Mouse (Mus musculus): ENCODE data around the gene Cdc42se2. TPM values are rescaled to one million over a fixed set of nuclear protein-coding genes. Genes with fewer than 3 reads are reported as not detected.

Gene Cdc42se2
- polyA plus RNA-seq, 1 experiment from 2014 or later, result 32.3 TPM

- peaks cover 9% of the 10 kb centered on the region; the same call in 1 of the 2 replicates for H3K36me3 ChIP-seq (ENCODE audit: control insufficient read depth, insufficient read depth, low read length)
- no peaks in the 10 kb centered on the region for H3K9me3 ChIP-seq (ENCODE audit: control insufficient read depth, low read length)
- 86% methylated on average over 6 of the region's 6 CpGs for WGBS
These were observed 65.4 kb downstream of the Cdc42se2 start for GRCm38 (mm10) chr11:54722057-54722456.

GRCm38 (mm10) chr11:54718601-54719000 lies 68.9 kb downstream of the Cdc42se2 start:
- Histone ChIP-seq H3K27ac (replicated peaks) (no peak overlapping the region), H3K36me3 (ENCODE audit: control insufficient read depth, insufficient read depth, low read length) (peaks cover 16% of the 10 kb centered on the region), H3K4me3 (ENCODE audit: low read depth, low read length) (no peak overlapping the region), H3K9me3 (ENCODE audit: control insufficient read depth, low read length) (no peaks in the 10 kb centered on the region), H3K9ac (ENCODE audit: low read length) (no peak overlapping the region), H3K27me3 (ENCODE audit: control insufficient read depth, insufficient read depth, low read length) (no peaks in the 10 kb centered on the region), H3K4me2 (replicated peaks; ENCODE audit: low read depth) (no peak overlapping the region), H3K4me1 (replicated peaks; ENCODE audit: control insufficient read depth, insufficient read depth) (no peaks in the 10 kb centered on the region)
- DNase-seq (ENCODE audit: low spot score) (no peak), ATAC-seq (ENCODE audit: low FRiP score, low TSS enrichment) (no peak)
- WGBS, result 89% methylated on average over 3 of the region's 3 CpGs
- no peak for TF ChIP-seq CTCF (IDR thresholded peaks at IDR 0.05; ENCODE audit: low read depth)
- TF ChIP-seq EP300 (optimal IDR thresholded peaks at IDR 0.05), result no peak

More at GRCm38 (mm10) chr11:54722057-54722456, 65.4 kb downstream of the Cdc42se2 start:
- ATAC-seq (ENCODE audit: low FRiP score, low TSS enrichment) (no peak), DNase-seq (ENCODE audit: low spot score) (no peak)
- H3K27me3 ChIP-seq (ENCODE audit: control insufficient read depth, insufficient read depth, low read length), result no peaks in the 10 kb centered on the region
- no peak overlapping the region for H3K9ac ChIP-seq (ENCODE audit: low read length)
- H3K4me1 ChIP-seq (replicated peaks; ENCODE audit: control insufficient read depth, insufficient read depth), result no peaks in the 10 kb centered on the region
- no peak for TF ChIP-seq CTCF (IDR thresholded peaks at IDR 0.05; ENCODE audit: low read depth)
- no peak for TF ChIP-seq EP300 (optimal IDR thresholded peaks at IDR 0.05)
- H3K4me2 ChIP-seq (replicated peaks; ENCODE audit: low read depth), result no peak overlapping the region
- no peak overlapping the region for H3K4me3 ChIP-seq (ENCODE audit: low read depth, low read length)
- no peak overlapping the region for H3K27ac ChIP-seq (replicated peaks)

- H3K4me1 ChIP-seq (replicated peaks; ENCODE audit: control insufficient read depth, insufficient read depth), result no peaks in the 10 kb centered on the region
- H3K9me3 ChIP-seq (ENCODE audit: control insufficient read depth, low read length), result no peaks in the 10 kb centered on the region
- H3K9ac ChIP-seq (ENCODE audit: low read length), result no peak overlapping the region
- 92% methylated on average over 3 of the region's 3 CpGs for WGBS
- no peak overlapping the region for H3K27ac ChIP-seq (replicated peaks)
- H3K4me2 ChIP-seq (replicated peaks; ENCODE audit: low read depth), result no peak overlapping the region
- H3K4me3 ChIP-seq (ENCODE audit: low read depth, low read length), result no peak overlapping the region
- peaks cover 16% of the 10 kb centered on the region for H3K36me3 ChIP-seq (ENCODE audit: control insufficient read depth, insufficient read depth, low read length)
- no peak for TF ChIP-seq EP300 (optimal IDR thresholded peaks at IDR 0.05)
- no peak for TF ChIP-seq CTCF (IDR thresholded peaks at IDR 0.05; ENCODE audit: low read depth)
- no peak for DNase-seq (ENCODE audit: low spot score)
- no peaks in the 10 kb centered on the region for H3K27me3 ChIP-seq (ENCODE audit: control insufficient read depth, insufficient read depth, low read length)
- no peak for ATAC-seq (ENCODE audit: low FRiP score, low TSS enrichment)
These were observed 69.6 kb downstream of the Cdc42se2 start for GRCm38 (mm10) chr11:54717893-54718292.

GRCm38 (mm10) chr11:54712849-54713248 lies 74.6 kb downstream of the Cdc42se2 start:
- H3K9ac ChIP-seq (ENCODE audit: low read length), result no peak overlapping the region
- no peaks in the 10 kb centered on the region for H3K4me1 ChIP-seq (replicated peaks; ENCODE audit: control insufficient read depth, insufficient read depth)
- no peaks in the 10 kb centered on the region for H3K27me3 ChIP-seq (ENCODE audit: control insufficient read depth, insufficient read depth, low read length)
- H3K36me3 ChIP-seq (ENCODE audit: control insufficient read depth, insufficient read depth, low read length), result peaks cover 8% of the 10 kb centered on the region; the same call in 1 of the 2 replicates
- TF ChIP-seq CTCF (IDR thresholded peaks at IDR 0.05; ENCODE audit: low read depth) (no peak), EP300 (optimal IDR thresholded peaks at IDR 0.05) (no peak)
- H3K27ac ChIP-seq (replicated peaks), result no peak overlapping the region
- ATAC-seq (ENCODE audit: low FRiP score, low TSS enrichment) (no peak), DNase-seq (ENCODE audit: low spot score) (no peak)
- no peak overlapping the region for H3K4me3 ChIP-seq (ENCODE audit: low read depth, low read length)
- H3K9me3 ChIP-seq (ENCODE audit: control insufficient read depth, low read length), result no peaks in the 10 kb centered on the region
- 56% methylated on average over 2 of the region's 2 CpGs for WGBS
- no peak overlapping the region for H3K4me2 ChIP-seq (replicated peaks; ENCODE audit: low read depth)

GRCm38 (mm10) chr11:54710512-54711293 lies 76.8 kb downstream of the Cdc42se2 start:
- Histone ChIP-seq H3K36me3 (ENCODE audit: control insufficient read depth, insufficient read depth, low read length) (no peaks in the 10 kb centered on the region), H3K27me3 (ENCODE audit: control insufficient read depth, insufficient read depth, low read length) (no peaks in the 10 kb centered on the region), H3K9me3 (ENCODE audit: control insufficient read depth, low read length) (no peaks in the 10 kb centered on the region), H3K4me1 (replicated peaks; ENCODE audit: control insufficient read depth, insufficient read depth) (no peaks in the 10 kb centered on the region), H3K27ac (replicated peaks) (no peak overlapping the region), H3K9ac (ENCODE audit: low read length) (no peak overlapping the region), H3K4me3 (ENCODE audit: low read depth, low read length) (no peak overlapping the region), H3K4me2 (replicated peaks; ENCODE audit: low read depth) (no peak overlapping the region)
- TF ChIP-seq CTCF (IDR thresholded peaks at IDR 0.05; ENCODE audit: low read depth) (no peak), EP300 (optimal IDR thresholded peaks at IDR 0.05) (no peak)
- ATAC-seq (ENCODE audit: low FRiP score, low TSS enrichment), result no peak
- DNase-seq (ENCODE audit: low spot score), result no peak
- WGBS, result 82% methylated on average over 4 of the region's 4 CpGs

- no peak overlapping the region for H3K4me2 ChIP-seq (replicated peaks; ENCODE audit: low read depth)
- no peaks in the 10 kb centered on the region for H3K27me3 ChIP-seq (ENCODE audit: control insufficient read depth, insufficient read depth, low read length)
- H3K4me1 ChIP-seq (replicated peaks; ENCODE audit: control insufficient read depth, insufficient read depth), result no peaks in the 10 kb centered on the region
- WGBS, result 38% methylated on average over 2 of the region's 2 CpGs
- TF ChIP-seq CTCF (IDR thresholded peaks at IDR 0.05; ENCODE audit: low read depth) (peak; percentile 25), EP300 (optimal IDR thresholded peaks at IDR 0.05) (no peak)
- H3K36me3 ChIP-seq (ENCODE audit: control insufficient read depth, insufficient read depth, low read length), result no peaks in the 10 kb centered on the region
- no peak overlapping the region for H3K27ac ChIP-seq (replicated peaks)
- no peaks in the 10 kb centered on the region for H3K9me3 ChIP-seq (ENCODE audit: control insufficient read depth, low read length)
- no peak overlapping the region for H3K9ac ChIP-seq (ENCODE audit: low read length)
- no peak overlapping the region for H3K4me3 ChIP-seq (ENCODE audit: low read depth, low read length)
- DNase-seq (ENCODE audit: low spot score), result no peak
- no peak for ATAC-seq (ENCODE audit: low FRiP score, low TSS enrichment)
These were observed 77.8 kb downstream of the Cdc42se2 start for GRCm38 (mm10) chr11:54709645-54710044.

All from stomach, postnatal 0 days (tissue).